Mouse (Mus musculus) CD4-positive, CD25-positive, alpha-beta regulatory T cell, adult 4 months (primary cell): Measurements from ENCODE around the gene Cxcr5. TPM values are rescaled to one million over a fixed set of nuclear protein-coding genes. Genes with fewer than 3 reads are reported as not detected.

Experiments used
- ATAC-seq: one replicate; pipeline ENCODE4 v1.8.0; 2017
- polyA plus RNA-seq, 2 experiments: library from polyadenylated mRNA; unstranded; fragments of 100-300 nt; shearing (Covaris generic); gene quantifications; one replicate each; pipeline ENCODE4 v1.2.1; 2017

Gene Cxcr5
- polyA plus RNA-seq, 2 experiments from 2014 or later: 93.9 to 121 TPM

DNA sequence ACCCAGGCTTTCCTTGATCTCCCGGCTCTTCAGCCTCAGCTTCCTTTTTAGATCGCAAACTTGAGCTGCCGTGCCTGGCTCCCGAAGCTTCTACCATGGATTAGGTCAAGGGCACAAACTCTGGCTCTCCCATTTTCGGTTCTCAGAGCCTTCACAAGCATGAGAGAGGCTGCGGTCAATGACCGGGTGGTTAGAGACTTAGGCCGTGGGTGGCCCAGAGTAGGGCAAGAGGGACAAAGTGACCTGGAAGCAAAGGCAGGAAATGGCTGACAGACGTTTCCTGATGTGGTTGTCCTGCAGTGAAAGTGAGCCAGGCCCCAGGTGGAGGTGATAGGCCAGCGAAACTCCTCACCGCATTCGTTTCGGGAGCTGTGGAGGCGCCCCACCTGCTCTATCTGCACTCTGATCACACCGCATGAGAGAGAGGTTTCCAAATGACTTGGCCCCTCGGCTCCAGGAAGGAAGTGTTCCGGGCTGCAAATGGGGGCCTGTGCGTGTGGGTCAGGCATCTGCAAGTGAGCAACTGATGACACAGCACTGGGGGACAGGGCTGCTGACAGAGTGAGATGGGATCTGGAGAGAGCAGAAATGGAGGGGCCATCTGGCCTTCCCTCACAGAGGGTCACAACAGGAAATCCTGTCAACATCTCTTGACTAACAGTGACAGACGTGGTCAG, 23.9 kb downstream of the Cxcr5 start:
- peak; percentile 58 for ATAC-seq

DNA sequence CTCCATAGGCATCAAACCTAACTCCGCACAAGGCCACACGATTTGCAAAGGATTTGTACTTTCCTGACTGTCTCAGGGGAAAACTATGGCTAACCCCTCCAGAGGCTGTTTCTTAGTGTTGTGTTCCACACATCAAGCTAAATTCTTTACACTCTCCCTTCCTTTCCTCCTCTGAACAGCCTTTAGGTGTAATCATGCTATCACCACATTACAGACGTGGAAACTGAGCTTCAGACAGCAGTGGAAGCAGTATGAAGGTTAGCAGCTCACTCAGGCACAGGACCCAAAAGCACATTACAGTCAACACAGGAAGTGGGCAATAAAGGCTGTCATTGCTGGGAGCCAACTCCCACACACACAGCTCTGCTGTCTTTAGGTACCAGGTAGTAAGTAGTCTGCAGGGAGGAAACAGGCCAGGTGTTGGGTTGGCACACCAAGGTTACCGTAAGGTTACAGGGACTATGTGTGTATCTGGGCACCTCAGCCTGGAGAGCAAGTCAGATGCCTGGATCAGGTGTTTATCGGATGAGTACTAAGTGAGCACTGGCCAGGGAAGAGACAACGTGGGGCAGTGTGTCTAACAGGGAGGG, 28.6 kb downstream of the Cxcr5 start:
- ATAC-seq: peak; percentile 87

DNA sequence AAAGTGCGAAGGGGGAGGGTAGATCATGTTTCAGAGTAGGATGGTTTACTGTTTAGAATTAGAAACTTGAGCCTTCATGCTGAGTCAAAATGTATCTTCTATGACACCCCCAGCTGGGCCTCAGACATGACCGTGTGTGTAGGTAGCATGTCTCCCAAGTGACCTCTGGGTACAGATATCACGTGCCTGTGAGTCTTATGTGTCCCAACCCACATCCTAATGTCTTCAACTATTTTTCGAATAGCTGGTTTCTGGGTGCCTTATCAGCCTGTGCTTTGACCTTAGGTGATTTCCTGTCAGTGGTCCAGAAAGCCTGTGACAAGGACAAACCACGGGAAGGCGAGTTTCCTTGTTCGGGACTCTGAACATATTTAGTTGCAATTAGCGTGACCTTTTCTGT, 33.3 kb downstream of the Cxcr5 start:
- ATAC-seq: peak; percentile 31

- peak; percentile 72 for ATAC-seq
Observed at GRCm38 (mm10) chr9:44526337-44527112, 35.2 kb downstream of the Cxcr5 start.

- ATAC-seq: no peak
Observed at GRCm38 (mm10) chr9:44525589-44525988, 36.1 kb downstream of the Cxcr5 start.

GRCm38 (mm10) chr9:44525001-44525400, 36.7 kb downstream of the Cxcr5 start:
- ATAC-seq: no peak

GRCm38 (mm10) chr9:44524235-44524826, 37.3 kb downstream of the Cxcr5 start:
- no peak for ATAC-seq

- no peak for ATAC-seq
Observed at GRCm38 (mm10) chr9:44523686-44524085, 38.0 kb downstream of the Cxcr5 start.

DNA sequence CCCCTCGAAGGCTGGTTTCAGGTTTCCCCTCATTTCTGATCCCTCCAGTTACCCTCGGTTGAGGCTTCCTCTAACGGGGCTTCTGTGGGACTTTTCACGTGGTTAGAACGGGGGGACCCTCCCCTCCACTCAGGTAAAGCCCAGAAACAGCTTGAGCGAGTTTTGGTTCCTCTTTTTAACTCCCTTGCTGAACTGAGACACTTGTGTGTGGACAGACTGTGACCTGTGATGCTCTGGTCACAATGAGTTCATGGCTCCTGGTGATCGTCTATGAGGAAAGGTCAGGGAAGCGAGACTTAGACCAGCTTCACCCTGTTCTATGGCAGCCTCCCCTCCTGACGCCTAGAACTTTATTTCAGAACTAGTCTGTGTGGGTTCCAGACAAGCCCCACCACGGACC, 39.8 kb downstream of the Cxcr5 start:
- no peak for ATAC-seq

GRCm38 (mm10) chr9:44518068-44518467, 43.6 kb downstream of the Cxcr5 start:
- no peak for ATAC-seq

DNA sequence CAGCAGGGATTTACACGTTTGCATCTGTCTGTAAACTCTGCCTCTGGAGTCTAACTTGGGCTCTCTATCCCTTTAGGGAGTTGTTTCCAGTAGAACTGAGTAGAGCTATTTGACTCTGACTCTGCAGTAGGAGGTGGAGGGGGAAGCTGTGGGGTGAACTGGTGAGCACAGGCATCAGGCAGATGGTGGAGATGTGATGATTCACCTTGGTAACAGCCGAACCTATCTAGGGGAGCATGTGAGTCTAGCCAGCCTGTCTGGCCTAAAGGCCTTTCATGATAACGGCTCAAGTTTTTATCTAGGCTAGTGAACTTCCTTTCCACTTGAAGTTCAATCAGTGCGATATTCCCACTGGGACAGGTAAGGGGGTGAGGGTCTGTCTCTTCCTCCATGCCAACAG, 44.3 kb downstream of the Cxcr5 start:
- peak; percentile 36 for ATAC-seq

- peak; percentile 65 for ATAC-seq
Observed at GRCm38 (mm10) chr9:44515891-44516290, 45.8 kb downstream of the Cxcr5 start.

DNA sequence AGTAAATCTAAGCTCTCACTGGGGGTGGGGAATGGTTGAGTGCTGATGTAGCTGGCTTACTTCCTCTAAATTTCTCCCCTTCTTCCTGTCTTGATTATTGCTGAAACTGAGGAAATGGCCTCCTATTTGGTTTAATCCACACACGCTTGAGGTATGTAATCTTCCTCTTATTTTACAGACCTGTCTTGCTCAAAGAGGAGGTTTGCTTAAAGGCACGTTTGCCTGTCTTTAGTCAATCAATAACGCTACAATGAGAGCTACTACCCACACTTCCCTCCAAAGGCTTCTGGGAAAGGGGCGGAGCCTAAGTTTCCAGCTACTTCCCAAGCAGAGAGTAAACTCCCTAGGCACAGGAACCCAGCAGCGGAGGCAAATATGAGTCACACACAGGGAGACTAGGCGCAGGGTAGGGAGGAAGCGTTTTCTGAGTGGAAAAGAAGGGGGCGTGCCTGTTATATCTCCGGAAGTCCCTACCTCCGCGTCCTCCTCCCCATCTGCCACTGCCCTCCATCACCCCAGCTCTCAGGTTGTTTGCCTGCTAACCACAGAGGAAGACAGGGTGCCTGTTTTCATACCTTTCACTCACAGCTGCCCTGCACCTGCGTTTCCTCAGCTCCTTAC, 46.4 kb downstream of the Cxcr5 start:
- peak; percentile 68 for ATAC-seq

GRCm38 (mm10) chr9:44514147-44514546, 47.5 kb downstream of the Cxcr5 start:
- no peak for ATAC-seq

DNA sequence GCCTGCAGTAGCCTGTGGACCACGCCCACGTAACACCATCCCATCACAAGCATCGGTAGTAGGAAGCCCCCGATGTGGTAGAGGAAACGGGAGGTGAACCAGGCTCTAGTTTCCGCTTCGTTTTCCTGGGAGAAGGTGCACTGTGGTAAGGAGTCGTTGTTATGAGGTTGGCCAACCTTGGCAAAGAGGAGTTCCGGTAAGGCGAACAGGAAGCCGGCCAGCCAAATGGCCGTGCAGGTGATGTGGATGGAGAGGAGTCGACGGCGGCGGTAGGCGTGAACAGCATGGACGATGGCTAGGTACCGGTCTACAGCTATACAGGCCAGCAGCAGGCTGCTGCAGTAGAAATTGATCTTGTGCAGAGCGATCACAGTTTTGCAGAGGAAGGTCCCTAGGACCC, 48.1 kb downstream of the Cxcr5 start:
- no peak for ATAC-seq

DNA sequence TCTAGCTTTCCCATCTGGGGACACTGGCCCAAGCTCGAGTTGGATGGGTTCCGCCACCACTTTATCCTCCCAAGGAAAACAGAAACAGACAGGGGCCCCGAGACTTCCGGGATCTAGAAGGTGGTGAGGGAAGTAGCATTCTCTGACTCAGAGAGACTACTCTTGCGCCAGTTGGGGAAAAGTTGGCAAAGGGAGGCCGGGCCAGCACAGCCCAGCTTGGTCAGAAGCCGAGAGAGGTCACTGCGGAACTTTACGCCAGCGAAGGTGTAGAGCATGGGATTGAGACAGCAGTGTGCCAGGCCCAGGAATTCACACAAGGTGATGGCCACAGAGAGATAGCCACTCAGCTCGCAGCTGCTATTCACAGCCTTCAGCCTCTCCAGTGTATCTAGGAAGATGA, 48.6 kb downstream of the Cxcr5 start:
- ATAC-seq: no peak

DNA sequence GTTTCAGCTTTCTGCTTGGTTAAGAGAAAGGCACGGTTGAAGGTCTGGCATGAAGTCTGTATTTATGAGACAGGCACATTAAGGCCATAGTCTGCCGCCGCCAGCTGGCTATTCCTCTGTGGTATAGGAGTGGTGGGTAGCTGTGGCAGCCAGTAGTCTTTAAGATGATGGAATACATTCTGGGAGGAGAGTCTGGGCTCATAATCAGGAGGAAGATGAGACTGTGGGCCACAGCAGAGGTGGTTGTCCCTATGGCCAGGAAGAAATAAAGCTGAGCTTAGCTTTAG, 49.0 kb downstream of the Cxcr5 start:
- ATAC-seq: no peak

GRCm38 (mm10) chr9:44511935-44512716, 49.6 kb downstream of the Cxcr5 start:
- no peak for ATAC-seq

DNA sequence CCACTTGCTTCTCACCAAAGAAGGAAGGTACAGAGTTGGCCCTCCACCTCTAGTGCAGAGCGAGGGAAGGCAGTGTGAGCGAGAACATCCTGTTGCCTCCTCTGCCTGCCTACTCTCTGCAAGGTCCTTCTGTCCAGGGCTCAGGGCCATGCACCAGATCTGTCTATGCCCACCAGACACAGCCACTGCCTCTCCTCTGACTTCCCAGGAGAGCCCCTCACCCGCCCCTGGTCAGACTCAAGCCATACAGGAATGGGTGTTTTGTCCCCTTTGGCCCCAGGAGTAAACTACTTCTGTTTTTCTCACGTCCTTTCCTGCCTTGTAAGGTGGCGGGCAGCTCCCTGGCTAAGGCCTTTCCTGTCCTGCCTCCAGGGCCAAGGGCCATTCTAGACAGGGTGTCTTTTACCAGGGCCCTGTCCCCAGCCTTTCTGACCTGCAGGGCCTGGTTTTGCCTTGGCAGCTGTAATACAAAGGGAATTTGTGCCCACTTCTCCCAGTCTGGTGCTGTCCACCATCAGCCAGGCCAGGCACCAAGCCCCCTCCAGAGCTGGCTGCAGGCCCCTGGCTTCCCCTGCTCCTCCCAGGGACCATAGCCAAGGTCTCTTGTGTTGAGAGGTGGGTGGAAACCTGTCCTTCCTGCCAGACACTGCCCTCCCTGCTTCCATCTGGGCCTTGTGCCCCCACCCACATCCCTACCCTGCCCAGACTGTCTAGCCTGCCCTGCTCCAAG, 50.6 kb downstream of the Cxcr5 start:
- ATAC-seq: peak; percentile 45

- ATAC-seq: peak; percentile 55
Observed at GRCm38 (mm10) chr9:44510355-44510871, 51.3 kb downstream of the Cxcr5 start.
